Mouse (Mus musculus) heart, embryonic 14.5 days (tissue): ENCODE data around the gene Slc35b2. TPM values are rescaled to one million over a fixed set of nuclear protein-coding genes. Genes with fewer than 3 reads are reported as not detected.
A peak's percentile ranks its signal among the peaks of the same experiment; 100 is the strongest.

Experiments used
- ATAC-seq: fragments of 200-750 bp; cut with Nextera tagmentation; 2 replicates; pipeline ENCODE4 v1.8.0; 2017; ENCODE audit warnings: low read depth, moderate TSS enrichment; ENCODE audit not compliant: insufficient number of reproducible peaks, insufficient read depth, low FRiP score
- H3K27ac ChIP-seq, 2 experiments: fragments of 200-500 bp in 1 of 2; fragments of 300-500 bp in 1 of 2; sonication (generic) in 1 of 2; replicated peaks in 1 of 2; 2 replicates each; pipeline ENCODE4 v1.5.1; 2012 to 2014; ENCODE audit warnings: low read depth in 2 of 2, low read length in 2 of 2, control low read depth in 1 of 2, mild to moderate bottlenecking in 1 of 2, mixed read lengths in 1 of 2; ENCODE audit not compliant: control insufficient read depth in 1 of 2, insufficient read depth in 1 of 2
- H3K27me3 ChIP-seq: fragments of 300-500 bp; sonication (generic); 2 replicates; pipeline ENCODE4 v1.6.1; 2014; ENCODE audit warnings: mild to moderate bottlenecking, low read length, control low read depth; ENCODE audit not compliant: control insufficient read depth, insufficient read depth
- H3K36me3 ChIP-seq: fragments of 300-500 bp; sonication (generic); 2 replicates; pipeline ENCODE4 v1.6.1; 2014; ENCODE audit warnings: mild to moderate bottlenecking, control low read depth, low read length, mixed read lengths; ENCODE audit not compliant: control insufficient read depth, insufficient read depth
- H3K4me1 ChIP-seq, 2 experiments: fragments of 200-500 bp in 1 of 2; fragments of 300-500 bp in 1 of 2; sonication (generic) in 1 of 2; 2 replicates each; pipeline ENCODE4 v1.6.1; 2012 to 2014; ENCODE audit warnings: low read length in 2 of 2, control low read depth in 1 of 2, mixed read lengths in 1 of 2; ENCODE audit not compliant: control insufficient read depth in 2 of 2, insufficient read depth in 2 of 2
- H3K4me2 ChIP-seq: fragments of 300-500 bp; sonication (generic); 2 replicates; pipeline ENCODE4 v1.6.1; 2014; ENCODE audit warnings: mild to moderate bottlenecking, low read length
- H3K4me3 ChIP-seq, 2 experiments: fragments of 200-500 bp in 1 of 2; fragments of 300-500 bp in 1 of 2; sonication (generic) in 1 of 2; 2 replicates each; pipeline ENCODE4 v1.5.1; 2012 to 2014; ENCODE audit warnings: low read length in 2 of 2, mild to moderate bottlenecking in 2 of 2, control low read depth in 1 of 2, low read depth in 1 of 2, moderate library complexity in 1 of 2; ENCODE audit not compliant: control insufficient read depth in 1 of 2, insufficient read depth in 1 of 2
- H3K9ac ChIP-seq: fragments of 300-500 bp; sonication (generic); 2 replicates; pipeline ENCODE4 v1.6.1; 2014; ENCODE audit warnings: mild to moderate bottlenecking, low read length
- H3K9me3 ChIP-seq: fragments of 300-500 bp; sonication (generic); 2 replicates; pipeline ENCODE4 v1.6.1; 2016; ENCODE audit warnings: low read length, control low read depth; ENCODE audit not compliant: control insufficient read depth
- WGBS: fragments of 180-500 bp; shearing (Covaris S2); extraction: QIAGEN DNeasy Blood & Tissue Kit; methylation state at CpG from one replicate; pipeline ENCODE4 v1.1.7; 2014; 5-methylcytosine and 5-hydroxymethylcytosine counted together
- polyA plus RNA-seq: library from polyadenylated mRNA; unstranded; fragments of >200 nt; fragmentation: Nextera tagmentation; extraction: Ambion mirVana; gene quantifications from 2 replicates; pipeline ENCODE4 v1.2.1, GENCODE M21; 2014

Gene Slc35b2
- polyA plus RNA-seq, 1 experiment from 2014 or later = 91.3 TPM

DNA sequence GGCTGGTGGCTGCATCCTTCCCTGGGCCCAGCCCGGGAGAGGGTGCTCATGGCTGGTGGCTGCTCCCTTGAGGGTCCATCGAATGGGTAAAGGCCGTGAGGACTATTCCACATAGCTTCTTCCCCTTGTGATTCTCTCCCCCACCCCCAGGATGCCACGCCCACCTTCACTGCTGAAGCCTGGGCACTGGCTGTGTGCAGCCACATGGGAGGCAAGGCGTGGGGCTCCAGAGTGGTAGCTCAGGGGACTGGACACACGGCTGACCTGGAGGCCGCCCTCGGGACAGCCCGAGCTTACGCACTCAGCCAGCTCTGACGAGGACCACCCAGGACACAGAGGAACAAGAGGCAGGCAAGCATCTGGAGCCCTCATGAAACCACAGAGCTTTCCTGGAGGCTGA lies 43.5 kb upstream of the Slc35b2 start:
- Histone ChIP-seq H3K4me3 (no peak overlapping the region), H3K9ac (no peak overlapping the region), H3K36me3 (peaks cover 43% of the 10 kb centered on the region), H3K4me2 (no peak overlapping the region), H3K4me1 (peaks cover 20 to 27% of the 10 kb centered on the region in 2 experiments), H3K9me3 (no peaks in the 10 kb centered on the region), H3K27ac (no peak overlapping the region), H3K27me3 (peaks cover 12% of the 10 kb centered on the region)
- no peak for ATAC-seq
- WGBS = 69% methylated on average over 11 of the region's 11 CpGs

DNA sequence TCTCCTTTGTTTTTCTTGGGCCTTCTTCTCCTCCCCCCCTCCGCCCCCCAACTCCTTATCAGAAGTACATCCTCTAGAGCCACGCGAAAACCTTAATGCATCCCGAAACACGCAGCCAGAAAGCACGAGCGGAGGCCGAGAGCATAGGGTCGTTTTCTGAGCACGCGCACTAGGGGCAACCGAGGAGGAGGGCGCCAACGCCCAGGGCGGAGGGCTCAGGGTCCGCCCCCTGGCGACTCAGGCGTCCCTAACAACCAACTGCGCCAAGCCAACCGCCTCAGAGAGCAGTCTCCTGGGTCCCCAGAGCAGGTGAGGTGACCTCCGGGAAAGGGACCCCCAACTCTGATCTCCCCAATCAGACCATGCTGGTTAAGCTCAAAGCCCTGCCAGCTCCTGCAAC lies 40.4 kb upstream of the Slc35b2 start, which contains the start of gene Tcte1:
Tcte1 (plus strand) TSS at position 172 of the 400 bp plus-strand sequence.
- Histone ChIP-seq H3K4me3 (peak within 1 kb of the TSS; percentile 45 to 48), H3K36me3 (peaks cover 21% of the 10 kb centered on the region), H3K27me3 (peaks cover 18% of the 10 kb centered on the region), H3K4me2 (peak within 1 kb of the TSS; percentile 86), H3K4me1 (peaks cover 18 to 31% of the 10 kb centered on the region in 2 experiments), H3K9ac (peak within 1 kb of the TSS; percentile 71), H3K27ac (no peak within 1 kb of the TSS), H3K9me3 (no peaks in the 10 kb centered on the region)
- no peak for ATAC-seq
- WGBS = under 1% methylated on average over 21 of the region's 21 CpGs

DNA sequence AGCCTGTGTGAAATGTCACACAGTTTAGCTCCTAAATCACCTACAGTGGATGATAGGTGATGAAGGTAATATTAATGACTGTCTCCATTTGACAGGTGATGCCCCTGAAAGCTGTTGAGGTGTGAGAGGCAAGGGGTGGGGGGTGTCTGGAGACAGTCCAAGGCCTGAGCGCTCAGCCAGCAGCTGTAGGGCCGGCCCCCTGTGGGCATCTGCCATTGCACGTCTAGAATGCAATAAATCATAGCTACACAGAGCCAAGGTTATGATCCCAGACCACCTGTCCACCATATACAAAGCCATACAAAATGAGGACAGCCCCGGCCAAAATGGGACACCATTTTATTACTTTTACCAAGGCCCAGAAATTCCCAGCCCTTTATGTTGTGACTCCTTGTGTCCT lies 38.7 kb upstream of the Slc35b2 start:
- no peak overlapping the region for H3K27ac ChIP-seq
- WGBS = 77% methylated on average over 4 of the region's 4 CpGs
- peaks cover 26% of the 10 kb centered on the region for H3K27me3 ChIP-seq
- H3K9me3 ChIP-seq = no peaks in the 10 kb centered on the region
- H3K36me3 ChIP-seq = peaks cover 6% of the 10 kb centered on the region; the same call in 1 of the 2 replicates
- no peak overlapping the region for H3K9ac ChIP-seq
- no peak overlapping the region for H3K4me3 ChIP-seq
- H3K4me2 ChIP-seq = no peak overlapping the region
- peaks cover 18 to 31% of the 10 kb centered on the region in 2 experiments for H3K4me1 ChIP-seq
- no peak for ATAC-seq

DNA sequence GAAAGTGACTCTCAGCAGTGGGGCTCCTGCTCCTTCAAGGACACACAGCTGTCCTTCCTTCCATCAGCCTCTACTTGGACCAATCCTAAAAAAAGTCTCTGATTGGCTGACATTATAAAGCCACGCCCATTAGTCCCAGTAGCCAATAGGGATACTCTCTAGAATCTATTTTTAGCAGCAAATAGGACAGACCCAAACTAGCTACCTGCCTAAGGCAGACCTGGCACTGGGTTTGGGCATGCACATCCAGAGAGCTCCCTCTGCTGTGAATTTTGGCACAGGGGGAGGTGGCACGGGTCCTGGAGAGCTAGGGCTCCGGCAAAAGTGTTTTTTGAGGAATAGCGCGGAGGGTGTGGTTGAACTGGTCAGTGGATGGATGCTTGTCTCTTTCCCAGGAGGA lies 37.1 kb upstream of the Slc35b2 start:
- Histone ChIP-seq H3K4me1 (peaks cover 15 to 24% of the 10 kb centered on the region in 2 experiments), H3K4me2 (0 out of 2 replicates have a peak overlapping the region, but pooled peaks have one; percentile 21), H3K9me3 (no peaks in the 10 kb centered on the region), H3K9ac (no peak overlapping the region), H3K27me3 (peaks cover 41% of the 10 kb centered on the region), H3K27ac (no peak overlapping the region), H3K4me3 (no peak overlapping the region), H3K36me3 (no peaks in the 10 kb centered on the region)
- 19% methylated on average over 5 of the region's 5 CpGs for WGBS
- peak; percentile 30; the same call in 1 of the 2 replicates for ATAC-seq

DNA sequence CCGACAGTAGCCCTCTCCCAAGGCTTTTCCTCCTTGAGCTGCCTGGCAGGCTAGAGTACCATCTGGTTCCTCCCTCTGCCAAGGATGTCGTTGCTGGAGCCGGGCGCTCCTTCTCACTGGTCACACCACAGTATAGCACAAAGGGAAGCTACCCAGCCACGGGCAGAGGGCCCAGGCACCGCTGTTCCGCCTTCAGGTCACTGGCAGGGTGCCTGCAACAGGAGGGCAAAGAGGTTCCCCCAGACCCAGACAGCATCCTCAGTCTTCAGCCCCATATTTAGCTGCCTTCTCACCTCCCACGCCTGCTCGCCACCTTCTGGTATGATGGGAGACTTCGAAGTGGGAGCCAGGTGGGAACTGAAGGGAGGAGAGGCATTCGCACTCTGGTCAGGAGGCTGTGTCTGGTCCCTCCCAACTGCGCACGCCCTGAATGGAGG lies 33.3 kb upstream of the Slc35b2 start:
- Histone ChIP-seq H3K9ac (no peak overlapping the region), H3K4me2 (no peak overlapping the region), H3K4me3 (no peak overlapping the region), H3K9me3 (no peaks in the 10 kb centered on the region), H3K4me1 (peaks cover 2 to 7% of the 10 kb centered on the region in 2 experiments; a peak in 3 of 4 replicates), H3K27me3 (peaks cover 59% of the 10 kb centered on the region), H3K27ac (no peak overlapping the region), H3K36me3 (no peaks in the 10 kb centered on the region)
- 40% methylated on average over 13 of the region's 13 CpGs for WGBS
- no peak for ATAC-seq

DNA sequence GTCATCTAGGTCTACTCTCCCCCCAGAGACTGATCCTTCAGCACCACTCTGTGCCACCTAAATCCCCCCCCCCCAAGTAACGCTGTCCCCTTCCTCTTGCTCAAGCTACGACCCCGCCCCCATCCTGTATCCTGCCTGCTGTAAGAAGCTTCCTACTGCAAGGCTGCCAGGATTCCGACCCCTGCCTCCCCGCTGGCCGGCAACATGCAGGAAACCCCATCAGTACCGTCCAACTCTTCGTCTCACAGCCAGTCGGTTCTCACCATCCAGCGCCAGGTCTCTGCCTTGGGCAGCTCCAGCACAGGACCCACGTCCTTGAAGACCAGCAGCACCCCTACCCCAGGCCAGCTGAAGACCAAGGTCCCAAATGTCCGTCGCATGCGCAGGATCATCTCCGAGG lies 30.8 kb upstream of the Slc35b2 start:
- no peak overlapping the region for H3K9ac ChIP-seq
- H3K4me1 ChIP-seq = no peaks in the 10 kb centered on the region
- no peak overlapping the region for H3K4me3 ChIP-seq
- no peaks in the 10 kb centered on the region for H3K36me3 ChIP-seq
- H3K9me3 ChIP-seq = no peaks in the 10 kb centered on the region
- ATAC-seq = no peak
- no peak overlapping the region for H3K4me2 ChIP-seq
- WGBS = 45% methylated on average over 15 of the region's 15 CpGs
- peaks cover 77% of the 10 kb centered on the region for H3K27me3 ChIP-seq
- no peak overlapping the region for H3K27ac ChIP-seq

DNA sequence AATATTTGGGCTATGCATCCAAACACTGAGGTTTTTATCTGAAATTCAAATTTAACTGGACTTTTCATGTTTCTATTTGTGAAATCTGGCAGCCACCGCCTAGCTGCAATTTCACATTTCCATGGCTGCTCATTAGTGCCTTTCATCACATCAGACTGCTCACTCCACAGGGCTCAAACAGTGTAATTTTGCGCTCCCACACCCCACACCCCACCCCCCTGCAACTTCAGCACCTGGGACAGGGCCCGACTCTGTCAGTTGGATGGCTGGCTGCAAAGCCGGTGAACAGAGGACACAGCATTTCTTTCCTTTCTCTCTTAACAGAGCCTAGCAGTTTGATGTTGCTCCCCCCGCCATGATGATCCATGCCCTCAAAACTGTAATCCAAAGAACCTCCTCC lies 27.4 kb upstream of the Slc35b2 start:
- Histone ChIP-seq H3K9ac (no peak overlapping the region), H3K9me3 (no peaks in the 10 kb centered on the region), H3K36me3 (no peaks in the 10 kb centered on the region), H3K4me2 (no peak overlapping the region), H3K27me3 (peaks cover 85% of the 10 kb centered on the region), H3K4me3 (no peak overlapping the region), H3K27ac (no peak overlapping the region), H3K4me1 (no peaks in the 10 kb centered on the region)
- 15% methylated on average over 5 of the region's 5 CpGs for WGBS
- no peak for ATAC-seq

DNA sequence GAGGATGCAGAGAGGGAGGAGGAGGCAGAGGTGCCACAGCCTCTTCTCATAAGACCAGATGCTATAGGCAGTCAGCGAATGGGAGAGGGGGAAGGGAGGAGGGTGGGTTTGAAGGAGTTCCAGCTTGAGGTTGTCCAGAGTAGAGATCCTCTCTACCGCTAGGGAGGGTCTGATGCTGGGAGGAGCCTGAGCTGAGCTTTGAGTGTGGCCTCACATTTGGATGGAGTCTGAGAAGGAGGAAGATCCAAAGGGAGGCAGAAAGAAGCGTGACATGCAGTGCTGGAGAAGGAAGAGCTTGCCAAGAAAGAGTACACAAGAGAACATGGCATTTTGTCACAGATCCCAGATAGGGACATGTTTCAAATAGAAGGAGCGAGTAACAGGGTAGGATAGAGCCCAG lies 25.3 kb upstream of the Slc35b2 start:
- Histone ChIP-seq H3K9me3 (no peaks in the 10 kb centered on the region), H3K4me1 (no peaks in the 10 kb centered on the region), H3K27me3 (peaks cover 89% of the 10 kb centered on the region), H3K27ac (no peak overlapping the region), H3K4me3 (no peak overlapping the region), H3K9ac (no peak overlapping the region), H3K36me3 (no peaks in the 10 kb centered on the region), H3K4me2 (no peak overlapping the region)
- WGBS = 50% methylated on average over 4 of the region's 4 CpGs
- no peak for ATAC-seq
